Mouse (Mus musculus) MEL (cell line): Measurements from ENCODE around the gene Iqcb1. TPM values are rescaled to one million over a fixed set of nuclear protein-coding genes. Genes with fewer than 3 reads are reported as not detected.

Experiments used
- DNase-seq: peaks from one replicate; pipeline ENCODE4 v3.0.0; 2011; ENCODE audit warnings: low read depth, low spot score
- H3K27ac ChIP-seq: 2 replicates; pipeline ENCODE4 v1.5.1; 2012; ENCODE audit warnings: low read depth, mild to moderate bottlenecking, control low read depth, low read length, moderate library complexity; ENCODE audit not compliant: control insufficient read depth
- H3K27me3 ChIP-seq, 2 experiments: fragments of 150-350 bp in 1 of 2; sonication (generic) in 1 of 2; 2 replicates each; pipeline ENCODE4 v1.6.1; 2012; ENCODE audit warnings: low read length in 2 of 2, mild to moderate bottlenecking in 2 of 2, improper control_type of control experiment in 1 of 2, moderate library complexity in 1 of 2; ENCODE audit not compliant: insufficient read depth in 2 of 2, control insufficient read depth in 1 of 2
- H3K36me3 ChIP-seq, 2 experiments: 2 replicates each; pipeline ENCODE4 v1.6.1; 2012 to 2014; ENCODE audit warnings: low read length in 2 of 2, improper control_type of control experiment in 1 of 2, inconsistent platforms in 1 of 2, mild to moderate bottlenecking in 1 of 2; ENCODE audit not compliant: insufficient read depth in 2 of 2, control insufficient read depth in 1 of 2
- H3K4me1 ChIP-seq, 2 experiments: fragments of 150-350 bp in 1 of 2; sonication (generic) in 1 of 2; 2 replicates each; pipeline ENCODE4 v1.6.1; 2012; ENCODE audit warnings: low read length in 2 of 2, improper control_type of control experiment in 1 of 2, mild to moderate bottlenecking in 1 of 2; ENCODE audit not compliant: insufficient read depth in 2 of 2, control insufficient read depth in 1 of 2
- H3K4me3 ChIP-seq, 2 experiments: fragments of 150-350 bp in 1 of 2; sonication (generic) in 1 of 2; 2 replicates each; pipeline ENCODE4 v1.5.1; 2012; ENCODE audit warnings: low read depth in 2 of 2, low read length in 2 of 2, mild to moderate bottlenecking in 2 of 2, moderate library complexity in 2 of 2, control low read depth in 1 of 2, improper control_type of control experiment in 1 of 2; ENCODE audit not compliant: control insufficient read depth in 1 of 2, insufficient read depth in 1 of 2
- H3K79me2 ChIP-seq: 2 replicates; pipeline ENCODE4 v1.6.1; 2012; ENCODE audit warnings: mild to moderate bottlenecking, low read length, moderate library complexity; ENCODE audit not compliant: control insufficient read depth, poor library complexity, insufficient read depth
- H3K9ac ChIP-seq: 2 replicates; pipeline ENCODE4 v1.6.1; 2012; ENCODE audit warnings: low read depth, mild to moderate bottlenecking, control low read depth, low read length, moderate library complexity; ENCODE audit not compliant: control insufficient read depth, poor library complexity, severe bottlenecking
- H3K9me3 ChIP-seq: fragments of 150-350 bp; sonication (generic); replicated peaks from 2 replicates; pipeline ENCODE4 v1.6.1; 2012; ENCODE audit warnings: mild to moderate bottlenecking, low read length, improper control_type of control experiment, moderate library complexity; ENCODE audit not compliant: insufficient read depth
- CHD1 ChIP-seq: IDR thresholded peaks from 2 replicates; pipeline ENCODE4 v1.6.1; 2012; ENCODE audit warnings: low read depth, mild to moderate bottlenecking, inconsistent platforms, low read length, improper control_type of control experiment
- CHD2 ChIP-seq: IDR thresholded peaks from 2 replicates; pipeline ENCODE4 v1.6.1; 2011; ENCODE audit warnings: low read length, improper control_type of control experiment
- E2F4 ChIP-seq: IDR thresholded peaks from 2 replicates; pipeline ENCODE4 v1.6.1; 2011; ENCODE audit warnings: low read depth, low read length, improper control_type of control experiment, borderline replicate concordance
- EP300 ChIP-seq, 2 experiments: IDR thresholded peaks; 2 replicates each; pipeline ENCODE4 v1.6.1; 2011; ENCODE audit warnings: improper control_type of control experiment in 2 of 2, low read length in 2 of 2, low read depth in 1 of 2, mild to moderate bottlenecking in 1 of 2
- ETS1 ChIP-seq: IDR thresholded peaks from 2 replicates; pipeline ENCODE4 v1.6.1; 2012; ENCODE audit warnings: low read depth, mild to moderate bottlenecking, inconsistent platforms, low read length, improper control_type of control experiment, moderate library complexity
- KAT2A ChIP-seq: conservative IDR thresholded peaks from 2 replicates; pipeline ENCODE4 v1.6.1; 2012; ENCODE audit warnings: low read depth, low read length, improper control_type of control experiment, inconsistent platforms
- MAFK ChIP-seq: IDR thresholded peaks from 2 replicates; pipeline ENCODE4 v1.6.1; 2011; ENCODE audit warnings: low read depth, mild to moderate bottlenecking, low read length, improper control_type of control experiment, borderline replicate concordance
- MAZ ChIP-seq: IDR thresholded peaks from 2 replicates; pipeline ENCODE4 v1.6.1; 2012; ENCODE audit warnings: low read depth, mild to moderate bottlenecking, inconsistent platforms, low read length, improper control_type of control experiment
- MXI1 ChIP-seq: IDR thresholded peaks from 2 replicates; pipeline ENCODE4 v1.6.1; 2011; ENCODE audit warnings: mild to moderate bottlenecking, low read depth, low read length, improper control_type of control experiment
- MYC ChIP-seq: IDR thresholded peaks from 2 replicates; pipeline ENCODE4 v1.6.1; 2011; ENCODE audit warnings: low read depth, mild to moderate bottlenecking, low read length, improper control_type of control experiment, moderate library complexity
- NELFE ChIP-seq: IDR thresholded peaks from 2 replicates; pipeline ENCODE4 v1.6.1; 2011; ENCODE audit warnings: low read depth, low read length, improper control_type of control experiment
- NRF1 ChIP-seq: IDR thresholded peaks from 2 replicates; pipeline ENCODE4 v1.6.1; 2014; ENCODE audit warnings: low read depth, mild to moderate bottlenecking, inconsistent platforms, low read length, improper control_type of control experiment, moderate library complexity; ENCODE audit not compliant: poor library complexity, insufficient read depth, severe bottlenecking
- RAD21 ChIP-seq: IDR thresholded peaks from 2 replicates; pipeline ENCODE4 v1.6.1; 2011; ENCODE audit warnings: mild to moderate bottlenecking, low read depth, low read length, improper control_type of control experiment
- RCOR1 ChIP-seq: IDR thresholded peaks from 2 replicates; pipeline ENCODE4 v1.6.1; 2012; ENCODE audit warnings: low read depth, mild to moderate bottlenecking, inconsistent platforms, low read length, improper control_type of control experiment
- ZC3H11A ChIP-seq: IDR thresholded peaks from 2 replicates; pipeline ENCODE4 v1.6.1; 2012; ENCODE audit warnings: low read depth, mild to moderate bottlenecking, inconsistent platforms, low read length, improper control_type of control experiment
- ZKSCAN1 ChIP-seq: IDR thresholded peaks from 2 replicates; pipeline ENCODE4 v1.6.1; 2012; ENCODE audit warnings: low read depth, mild to moderate bottlenecking, inconsistent platforms, low read length, improper control_type of control experiment, moderate library complexity
- ZNF384 ChIP-seq: IDR thresholded peaks from 2 replicates; pipeline ENCODE4 v1.6.1; 2012; ENCODE audit warnings: low read depth, mild to moderate bottlenecking, inconsistent platforms, low read length, improper control_type of control experiment
- polyA plus RNA-seq, 2 experiments: library from polyadenylated mRNA; stranded (reverse) in 1 of 2; unstranded in 1 of 2; fragments of >175 nt in 1 of 2; fragments of >200 nt in 1 of 2; gene quantifications; 2 replicates each; pipeline versions ENCODE4 v1.2.1 to v1.2.4; 2012; ENCODE audit warnings: low replicate concordance in 2 of 2, low read depth in 1 of 2; ENCODE audit not compliant: insufficient read length in 2 of 2, insufficient read depth in 1 of 2, missing spikeins in 1 of 2
- total RNA-seq: library from RNA; depleted of rRNA; stranded (reverse); fragments of 300-350 nt; gene quantifications from 2 replicates; pipeline ENCODE4 v1.2.3, GENCODE M21; 2012; rRNA removed

The Iqcb1 gene
- total and polyA plus RNA-seq, 3 experiments = 8.7 to 14.2 TPM; not detected in 1

- TF ChIP-seq ZNF384 (no peak), CHD1 (no peak), RCOR1 (no peak), RAD21 (no peak), ZKSCAN1 (no peak), MAFK (no peak), MAZ (no peak), MXI1 (no peak), ETS1 (no peak), E2F4 (no peak), KAT2A (no peak), ZC3H11A (no peak), NELFE (no peak), MYC (no peak), NRF1 (no peak), EP300 (IDR thresholded peaks at IDR 0.05; ENCODE audit: low read depth in 1 of 2, low read length in 2 of 2) (no peak), CHD2 (no peak)
- no peaks in the 10 kb centered on the region for H3K4me1 ChIP-seq
- no peaks in the 10 kb centered on the region for H3K79me2 ChIP-seq
- no peak overlapping the region for H3K9ac ChIP-seq
- peaks cover 0 to 2% of the 10 kb centered on the region in 2 experiments; a peak in 1 of 4 replicates for H3K36me3 ChIP-seq
- H3K27me3 ChIP-seq = no peaks in the 10 kb centered on the region
- H3K9me3 ChIP-seq = no peaks in the 10 kb centered on the region
- no peak overlapping the region for H3K27ac ChIP-seq
- DNase-seq = no peak
- no peak overlapping the region for H3K4me3 ChIP-seq
Measured at GRCm38 (mm10) chr16:36921980-36922379, 93.8 kb downstream of the Iqcb1 start.

Other genes with a start within 250 kb of the Iqcb1 start
- not detected in 2 replicates for gene Cd86, start 162.3 kb upstream of the Iqcb1 start, total RNA-seq
- not detected for gene Cd86, start 162.3 kb upstream of the Iqcb1 start, polyA plus RNA-seq
- not detected in 2 replicates for gene Ildr1, start 134.4 kb upstream of the Iqcb1 start, total RNA-seq
- not detected for gene Ildr1, start 134.4 kb upstream of the Iqcb1 start, polyA plus RNA-seq
- gene Slc15a2, start 43.4 kb upstream of the Iqcb1 start, total RNA-seq = not detected in 2 replicates
- gene Slc15a2, start 43.4 kb upstream of the Iqcb1 start, polyA plus RNA-seq = not detected
- gene Eaf2, start 46.6 kb downstream of the Iqcb1 start, total RNA-seq = 0.27 and 0.65 TPM in 2 replicates
- gene Eaf2, start 46.6 kb downstream of the Iqcb1 start, polyA plus RNA-seq = under 1 TPM in 1 of 2 experiments, not detected in 1; 0.68 TPM
- 15.8 and 16.8 TPM in 2 replicates for gene Golgb1, start 46.8 kb downstream of the Iqcb1 start, total RNA-seq
- gene Golgb1, start 46.8 kb downstream of the Iqcb1 start, polyA plus RNA-seq = 10 to 100 TPM; 34.1 to 35.0 TPM
- 54.7 and 57.4 TPM in 2 replicates for gene Hcls1, start 106.6 kb downstream of the Iqcb1 start, total RNA-seq
- gene Hcls1, start 106.6 kb downstream of the Iqcb1 start, polyA plus RNA-seq = 10 to 100 TPM in 1 of 2 experiments, not detected in 1; 91.4 TPM
- gene Fbxo40, start 162.1 kb downstream of the Iqcb1 start, total RNA-seq = 0.15 and 0.20 TPM in 2 replicates
- under 1 TPM in 1 of 2 experiments, not detected in 1; 0.08 TPM for gene Fbxo40, start 162.1 kb downstream of the Iqcb1 start, polyA plus RNA-seq
- 15.1 and 17.2 TPM in 2 replicates for gene Polq, start 183.4 kb downstream of the Iqcb1 start, total RNA-seq
- gene Polq, start 183.4 kb downstream of the Iqcb1 start, polyA plus RNA-seq = 10 to 100 TPM in 1 of 2 experiments, not detected in 1; 13.6 TPM